Mouse (Mus musculus) myocyte (in vitro differentiated cells): ENCODE data around the gene Tm9sf4. TPM values are rescaled to one million over a fixed set of nuclear protein-coding genes. Genes with fewer than 3 reads are reported as not detected.

ENCODE experiments used
- H3K27me3 ChIP-seq: one replicate; pipeline ENCODE4 v1.6.1; 2011; ENCODE audit not compliant: control insufficient read depth, insufficient read depth, insufficient read length
- H3K36me3 ChIP-seq: one replicate; pipeline ENCODE4 v1.6.1; 2011; ENCODE audit not compliant: control insufficient read depth, insufficient read depth
- H3K4me2 ChIP-seq: one replicate; pipeline ENCODE4 v1.6.1; 2011; ENCODE audit warnings: low read depth, control low read depth
- H3K4me3 ChIP-seq: one replicate; pipeline ENCODE4 v1.5.1; 2011; ENCODE audit warnings: mild to moderate bottlenecking, control low read depth, moderate library complexity
- H3K79me2 ChIP-seq: one replicate; pipeline ENCODE4 v1.6.1; 2011; ENCODE audit not compliant: control insufficient read depth, insufficient read depth
- H3ac ChIP-seq: one replicate; pipeline ENCODE4 v1.6.1; 2011; ENCODE audit not compliant: control insufficient read depth, insufficient read length
- CEBPB ChIP-seq: IDR thresholded peaks from 2 replicates; pipeline ENCODE4 v1.6.1; 2011; ENCODE audit warnings: mild to moderate bottlenecking, moderate library complexity; ENCODE audit not compliant: poor library complexity, insufficient read depth, severe bottlenecking
- E2F4 ChIP-seq: IDR thresholded peaks from one replicate; pipeline ENCODE4 v1.6.1; 2011; ENCODE audit warnings: mild to moderate bottlenecking, control low read depth, moderate library complexity; ENCODE audit not compliant: insufficient read depth
- MAX ChIP-seq: IDR thresholded peaks from one replicate; pipeline ENCODE4 v1.6.1; 2011; ENCODE audit warnings: low read depth, mild to moderate bottlenecking, control low read depth
- MYOD1 ChIP-seq, 3 experiments: IDR thresholded peaks; one replicate each; pipeline ENCODE4 v1.6.1; 2011; ENCODE audit warnings: control low read depth in 2 of 3, low read depth in 2 of 3, mild to moderate bottlenecking in 2 of 3, moderate library complexity in 1 of 3; ENCODE audit not compliant: insufficient read length in 2 of 3, control insufficient read depth in 1 of 3
- MYOG ChIP-seq, 3 experiments: IDR thresholded peaks; one replicate each; pipeline ENCODE4 v1.6.1; 2011; ENCODE audit warnings: control low read depth in 2 of 3, low read depth in 2 of 3, mild to moderate bottlenecking in 2 of 3; ENCODE audit not compliant: insufficient read length in 2 of 3, control insufficient read depth in 1 of 3, insufficient read depth in 1 of 3
- POLR2A ChIP-seq: IDR thresholded peaks from one replicate; pipeline ENCODE4 v1.6.1; 2011; ENCODE audit warnings: low read depth, mild to moderate bottlenecking, control low read depth, moderate library complexity; ENCODE audit not compliant: insufficient read length
- POLR2AphosphoS2 ChIP-seq: IDR thresholded peaks from one replicate; pipeline ENCODE4 v1.6.1; 2011; ENCODE audit warnings: low read depth, control low read depth; ENCODE audit not compliant: insufficient read length
- REST ChIP-seq: IDR thresholded peaks from one replicate; pipeline ENCODE4 v1.6.1; 2011; ENCODE audit warnings: mild to moderate bottlenecking, control low read depth, moderate library complexity; ENCODE audit not compliant: insufficient read depth, insufficient read length
- SRF ChIP-seq: IDR thresholded peaks from one replicate; pipeline ENCODE4 v1.6.1; 2011; ENCODE audit warnings: low read depth; ENCODE audit not compliant: control insufficient read depth, insufficient read length
- TCF12 ChIP-seq: IDR thresholded peaks from one replicate; pipeline ENCODE4 v1.6.1; 2011; ENCODE audit warnings: mild to moderate bottlenecking, control low read depth; ENCODE audit not compliant: poor library complexity, insufficient read depth, severe bottlenecking
- TCF3 ChIP-seq: IDR thresholded peaks from one replicate; pipeline ENCODE4 v1.6.1; 2011; ENCODE audit warnings: low read depth, control low read depth; ENCODE audit not compliant: insufficient read length
- USF1 ChIP-seq: IDR thresholded peaks from one replicate; pipeline ENCODE4 v1.6.1; 2011; ENCODE audit warnings: low read depth, mild to moderate bottlenecking, control low read depth, moderate library complexity
- polyA plus RNA-seq: library from polyadenylated mRNA; unstranded; fragments of >200 nt; fragmentation: generic; extraction: Trizol; gene quantifications from one replicate; pipeline ENCODE4 v1.2.1, GENCODE M21; 2012; ENCODE audit warnings: missing spikeins

Gene Tm9sf4
- polyA plus RNA-seq, 1 experiment = 55.4 TPM

GRCm38 (mm10) chr2:153153033-153153450 lies 8.1 kb upstream of the Tm9sf4 start:
- H3ac ChIP-seq = no peak overlapping the region
- no peaks in the 10 kb centered on the region for H3K79me2 ChIP-seq
- H3K36me3 ChIP-seq = no peaks in the 10 kb centered on the region
- H3K4me3 ChIP-seq = no peak overlapping the region
- no peak overlapping the region for H3K4me2 ChIP-seq
- TF ChIP-seq TCF3 (no peak), MYOD1 (IDR thresholded peaks at IDR 0.05; ENCODE audit: control insufficient read depth in 1 of 3, insufficient read length in 2 of 3, low read depth in 2 of 3) (no peak), POLR2A (no peak), CEBPB (no peak), REST (no peak), MYOG (IDR thresholded peaks at IDR 0.05; ENCODE audit: control insufficient read depth in 1 of 3, insufficient read depth in 1 of 3, insufficient read length in 2 of 3, low read depth in 2 of 3) (no peak), SRF (no peak), MAX (no peak), USF1 (no peak), TCF12 (no peak), POLR2AphosphoS2 (no peak), E2F4 (no peak)
- peaks cover 17% of the 10 kb centered on the region for H3K27me3 ChIP-seq

DNA sequence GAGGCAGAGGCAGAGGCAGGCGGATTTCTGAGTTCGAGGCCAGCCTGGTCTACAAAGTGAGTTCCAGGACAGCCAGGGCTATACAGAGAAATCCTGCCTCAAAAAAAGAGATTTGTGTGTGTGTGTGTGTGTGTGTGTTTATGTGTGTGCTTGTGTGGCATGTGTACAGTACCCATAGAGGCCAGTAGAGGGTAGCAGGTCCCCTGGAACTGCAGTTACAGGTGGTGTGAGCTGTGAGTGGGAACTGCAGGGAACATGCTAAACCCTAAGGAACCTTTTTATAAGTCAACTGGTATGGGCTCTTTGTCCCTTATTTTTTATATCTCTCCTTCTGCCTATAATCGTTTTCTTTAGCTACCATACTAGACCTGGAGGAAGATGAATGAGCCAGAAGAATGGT lies 3.8 kb upstream of the Tm9sf4 start:
- TF ChIP-seq MAX (no peak), SRF (no peak), CEBPB (no peak), MYOG (IDR thresholded peaks at IDR 0.05; ENCODE audit: control insufficient read depth in 1 of 3, insufficient read depth in 1 of 3, insufficient read length in 2 of 3, low read depth in 2 of 3) (no peak), POLR2AphosphoS2 (no peak), POLR2A (no peak), TCF12 (no peak), TCF3 (no peak), MYOD1 (IDR thresholded peaks at IDR 0.05; ENCODE audit: control insufficient read depth in 1 of 3, insufficient read length in 2 of 3, low read depth in 2 of 3) (no peak), USF1 (no peak), E2F4 (no peak), REST (no peak)
- Histone ChIP-seq H3K27me3 (peaks cover 11% of the 10 kb centered on the region), H3K4me2 (no peak overlapping the region), H3K36me3 (no peaks in the 10 kb centered on the region), H3K79me2 (peaks cover 8% of the 10 kb centered on the region), H3ac (no peak overlapping the region), H3K4me3 (no peak overlapping the region)

- H3K4me2 ChIP-seq = no peak overlapping the region
- TF ChIP-seq E2F4 (no peak), TCF12 (no peak), POLR2A (no peak), MAX (no peak), USF1 (no peak), REST (no peak), CEBPB (no peak), POLR2AphosphoS2 (no peak), MYOD1 (IDR thresholded peaks at IDR 0.05; ENCODE audit: control insufficient read depth in 1 of 3, insufficient read length in 2 of 3, low read depth in 2 of 3) (no peak), MYOG (IDR thresholded peaks at IDR 0.05; ENCODE audit: control insufficient read depth in 1 of 3, insufficient read depth in 1 of 3, insufficient read length in 2 of 3, low read depth in 2 of 3) (no peak), TCF3 (no peak), SRF (no peak)
- H3ac ChIP-seq = no peak overlapping the region
- no peak overlapping the region for H3K4me3 ChIP-seq
- H3K36me3 ChIP-seq = no peaks in the 10 kb centered on the region
- H3K79me2 ChIP-seq = peaks cover 32% of the 10 kb centered on the region
- H3K27me3 ChIP-seq = no peaks in the 10 kb centered on the region
Observed at GRCm38 (mm10) chr2:153160133-153160532, 970 bp upstream of the Tm9sf4 start.

DNA sequence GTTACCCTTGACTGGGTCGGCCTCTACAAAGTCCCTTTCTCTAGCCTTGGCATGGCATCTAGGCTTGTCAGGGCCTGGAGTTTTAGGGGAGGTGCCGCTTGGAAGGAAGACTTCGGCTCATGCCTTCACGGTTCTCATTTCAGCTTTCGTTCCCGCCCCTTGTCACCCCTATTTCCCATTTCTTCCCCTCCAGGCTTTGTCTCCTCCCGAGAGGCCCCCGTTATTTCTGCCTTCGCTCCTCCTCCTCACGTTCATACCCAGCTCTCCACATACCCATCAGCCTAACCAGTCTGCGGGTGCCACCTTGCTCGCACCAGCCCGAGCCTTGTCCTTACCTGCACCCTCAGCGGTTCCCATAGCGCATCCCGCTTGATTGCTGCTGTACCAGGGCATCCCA lies 579 bp downstream of the Tm9sf4 start:
- Histone ChIP-seq H3K27me3 (no peaks in the 10 kb centered on the region), H3K79me2 (peaks cover 48% of the 10 kb centered on the region), H3K36me3 (no peaks in the 10 kb centered on the region), H3ac (peak overlapping the region; percentile 70), H3K4me2 (peak overlapping the region; percentile 98), H3K4me3 (peak overlapping the region; percentile 72)
- TF ChIP-seq POLR2AphosphoS2 (no peak), TCF12 (no peak), MAX (no peak), REST (no peak), USF1 (no peak), MYOD1 (IDR thresholded peaks at IDR 0.05; ENCODE audit: control insufficient read depth in 1 of 3, insufficient read length in 2 of 3, low read depth in 2 of 3) (no peak), SRF (no peak), CEBPB (no peak), POLR2A (no peak), MYOG (IDR thresholded peaks at IDR 0.05; ENCODE audit: control insufficient read depth in 1 of 3, insufficient read depth in 1 of 3, insufficient read length in 2 of 3, low read depth in 2 of 3) (no peak)
